ENCODE assay signal across 10 mouse cellular contexts in the genomic region with DNA sequence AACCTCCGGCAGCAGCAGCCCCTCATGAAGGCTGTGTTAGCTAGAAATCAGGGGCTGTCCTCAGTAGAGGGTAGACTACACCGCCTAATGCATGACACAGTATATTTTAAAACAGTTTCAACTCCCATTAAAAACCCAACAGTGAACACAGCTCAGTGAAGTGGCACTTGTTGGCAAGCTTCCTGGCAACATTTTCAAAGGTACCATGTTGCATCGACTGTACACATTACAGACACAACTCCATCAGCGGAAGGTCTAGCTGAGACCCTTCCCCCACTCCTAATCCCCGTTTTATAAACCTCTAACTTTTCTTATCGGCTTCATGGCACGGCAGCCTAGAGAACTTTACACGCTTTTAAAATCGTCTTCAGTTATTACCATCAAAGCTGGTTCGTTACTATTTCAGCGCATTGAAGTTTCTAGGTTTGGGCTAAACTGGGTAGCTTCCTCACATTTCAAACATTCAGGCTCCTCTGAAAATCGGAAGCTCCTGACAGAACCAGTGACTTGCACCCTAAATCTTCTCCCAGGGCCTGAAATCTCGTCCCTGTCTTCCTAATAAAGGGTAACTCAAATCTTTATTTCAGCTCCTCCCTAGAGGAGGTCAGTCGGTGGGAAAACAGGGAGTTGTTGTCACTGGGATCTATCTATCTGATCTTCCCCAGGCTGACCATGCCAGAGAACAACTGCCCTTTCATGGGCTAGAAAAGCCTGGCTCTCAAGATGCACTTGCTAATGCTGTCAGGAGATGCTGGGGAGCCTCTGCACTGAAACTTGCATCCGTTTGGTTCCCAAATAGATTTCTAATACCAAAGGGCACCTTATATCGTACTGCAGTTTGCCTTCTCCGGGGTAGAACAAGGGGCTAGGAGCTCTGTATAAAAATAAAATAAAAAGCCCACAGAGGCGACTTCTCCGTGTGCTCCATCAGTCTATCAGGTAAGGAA. TPM values are rescaled to one million over a fixed set of nuclear protein-coding genes. Genes with fewer than 3 reads are reported as not detected.
DNase-seq lines count a peak whose midpoint lies in the region; ATAC-seq lines count a peak whose summit lies in the region.
"Had no signal": no experiment of that assay in that cellular context is flagged by ENCODE, and none has a peak within 500 bp of the region (broad histone marks: within the 10 kb centered on the region; RNA-seq: fewer than 3 reads in every experiment).

No protein-coding gene starts in this region.

- peak overlapping the region; percentile 66 for H3K4me3 ChIP-seq in heart, embryonic 13.5 days
- H3K4me3 ChIP-seq in hindbrain, embryonic 12.5 days: peak overlapping the region; percentile 65
- H3K4me3 ChIP-seq in midbrain, embryonic 15.5 days: peak overlapping the region; percentile 90
- H3K4me3 ChIP-seq: megakaryocyte, embryonic 14.5 days had no signal

- H3K4me1 ChIP-seq in heart, embryonic 13.5 days: peaks cover 10% of the 10 kb centered on the region; the same call in 1 of the 2 replicates
- peaks cover 9% of the 10 kb centered on the region; the same call in 1 of the 2 replicates for H3K4me1 ChIP-seq in hindbrain, embryonic 12.5 days
- H3K4me1 ChIP-seq in midbrain, embryonic 15.5 days: peaks cover 14% of the 10 kb centered on the region

- H3K4me2 ChIP-seq in heart, embryonic 13.5 days: peak overlapping the region; percentile 90
- H3K4me2 ChIP-seq in hindbrain, embryonic 12.5 days (replicated peaks): peak overlapping the region; percentile 89
- peak overlapping the region; percentile 99 for H3K4me2 ChIP-seq in midbrain, embryonic 15.5 days

- H3K9ac ChIP-seq in heart, embryonic 13.5 days: no peak overlapping the region
- H3K9ac ChIP-seq in hindbrain, embryonic 12.5 days: peak overlapping the region; percentile 72; the same call in 1 of the 2 replicates
- H3K9ac ChIP-seq in midbrain, embryonic 15.5 days: peak overlapping the region; percentile 68

- H3K27me3 ChIP-seq in heart, embryonic 13.5 days (replicated peaks): peaks cover 60% of the 10 kb centered on the region
- peaks cover 3% of the 10 kb centered on the region; the same call in 1 of the 2 replicates for H3K27me3 ChIP-seq in hindbrain, embryonic 12.5 days
- H3K27me3 ChIP-seq in midbrain, embryonic 15.5 days (replicated peaks): no peaks in the 10 kb centered on the region; the same call in 1 of the 2 replicates
- H3K27me3 ChIP-seq: CH12.LX had no signal

- 40% methylated on average over 19 of the region's 19 CpGs for WGBS in heart, embryonic 13.5 days
- WGBS in hindbrain, embryonic 12.5 days: 42% methylated on average over 19 of the region's 19 CpGs
- 21% methylated on average over 19 of the region's 19 CpGs for WGBS in midbrain, embryonic 15.5 days

- H3K36me3 ChIP-seq in heart, embryonic 13.5 days: no peaks in the 10 kb centered on the region
- H3K36me3 ChIP-seq in hindbrain, embryonic 12.5 days: no peaks in the 10 kb centered on the region
- no peaks in the 10 kb centered on the region for H3K36me3 ChIP-seq in midbrain, embryonic 15.5 days (replicated peaks)

- intact Hi-C loops in heart, postnatal 36 days (cut with DNase I): no loop called here

- no peaks in the 10 kb centered on the region for H3K9me3 ChIP-seq in heart, embryonic 13.5 days
- H3K9me3 ChIP-seq in hindbrain, embryonic 12.5 days (replicated peaks): no peaks in the 10 kb centered on the region
- no peaks in the 10 kb centered on the region for H3K9me3 ChIP-seq in midbrain, embryonic 15.5 days
- H3K9me3 ChIP-seq: megakaryocyte, embryonic 14.5 days had no signal

- no peak overlapping the region for H3K27ac ChIP-seq in heart, embryonic 13.5 days (replicated peaks)
- H3K27ac ChIP-seq in hindbrain, embryonic 12.5 days: no peak overlapping the region
- H3K27ac ChIP-seq in midbrain, embryonic 15.5 days: peak overlapping the region; percentile 82

- ATAC-seq in heart, embryonic 13.5 days (ENCODE audit: extremely low read depth, insufficient number of reproducible peaks, low FRiP score, low TSS enrichment): no peak
- ATAC-seq in hindbrain, embryonic 12.5 days (ENCODE audit: low FRiP score): no peak
- ATAC-seq in midbrain, embryonic 15.5 days (replicated peaks): no peak

- DNase-seq in heart, postnatal 36 days: no peak
- peak; percentile 20 for DNase-seq in embryo, embryonic 11 days
- no peak for DNase-seq in adrenal gland, adult 18-20 months (ENCODE audit: low spot score in 2 of 2)
- no peak for DNase-seq in gastrocnemius, adult 8-10 months (ENCODE audit: low spot score in 2 of 2)
- DNase-seq in lung, postnatal 4 days: no peak

RNA-seq across cellular contexts. Expression of a gene that starts 1.6 kb away (rescaled TPM):
- 0.49 and 0.60 TPM in 2 replicates for polyA plus RNA-seq in heart, embryonic 13.5 days (2015; fragmentation: Nextera tagmentation; extraction: Ambion mirVana)
- under 1 TPM; 0.22 to 0.25 TPM for total RNA-seq in heart, postnatal 36 days (2021)
- polyA plus RNA-seq in hindbrain, embryonic 12.5 days (2016; fragmentation: Nextera tagmentation; extraction: Ambion mirVana): 10.7 and 11.4 TPM in 2 replicates
- 16.6 and 18.4 TPM in 2 replicates for polyA plus RNA-seq in midbrain, embryonic 15.5 days (2015; fragmentation: Nextera tagmentation; extraction: Ambion mirVana)
- under 1 TPM; 0.43 to 0.45 TPM for total RNA-seq in adrenal gland, adult 18-20 months (2021)
- 1 to 10 TPM in 3 of 4 experiments, under 1 TPM in 1; 0.72 to 5.3 (median 2.9) TPM for total RNA-seq in gastrocnemius, adult 8-10 months (2022)
